Mouse (Mus musculus) stomach, postnatal 0 days (tissue): ENCODE data around the gene Postn. TPM values are rescaled to one million over a fixed set of nuclear protein-coding genes. Genes with fewer than 3 reads are reported as not detected.

Source experiments
- ATAC-seq: fragments of 200-750 bp; cut with Nextera tagmentation; 2 replicates; pipeline ENCODE4 v1.8.0; 2017; ENCODE audit not compliant: low FRiP score, low TSS enrichment
- DNase-seq: peaks from one replicate; pipeline ENCODE4 v3.0.0-alpha.2; 2016; ENCODE audit warnings: low spot score
- H3K27ac ChIP-seq: fragments of 300-500 bp; sonication (generic); replicated peaks from 2 replicates; pipeline ENCODE4 v1.5.1; 2014; ENCODE audit warnings: mild to moderate bottlenecking, control low read depth
- H3K27me3 ChIP-seq: fragments of 300-500 bp; sonication (generic); 2 replicates; pipeline ENCODE4 v1.6.1; 2014; ENCODE audit warnings: low read length; ENCODE audit not compliant: control insufficient read depth, insufficient read depth
- H3K36me3 ChIP-seq: fragments of 300-500 bp; sonication (generic); 2 replicates; pipeline ENCODE4 v1.6.1; 2014; ENCODE audit warnings: low read length, mixed read lengths; ENCODE audit not compliant: control insufficient read depth, insufficient read depth
- H3K4me1 ChIP-seq: fragments of 300-500 bp; sonication (generic); replicated peaks from 2 replicates; pipeline ENCODE4 v1.6.1; 2014; ENCODE audit warnings: antibody characterized with exemption; ENCODE audit not compliant: control insufficient read depth, insufficient read depth
- H3K4me2 ChIP-seq: fragments of 300-500 bp; sonication (generic); replicated peaks from 2 replicates; pipeline ENCODE4 v1.6.1; 2014; ENCODE audit warnings: low read depth, mild to moderate bottlenecking, control low read depth, moderate library complexity
- H3K4me3 ChIP-seq: fragments of 300-500 bp; sonication (generic); 2 replicates; pipeline ENCODE4 v1.5.1; 2014; ENCODE audit warnings: low read depth, low read length, control low read depth
- H3K9ac ChIP-seq: fragments of 300-500 bp; sonication (generic); 2 replicates; pipeline ENCODE4 v1.6.1; 2014; ENCODE audit warnings: mild to moderate bottlenecking, low read length, control low read depth, mixed read lengths
- H3K9me3 ChIP-seq: fragments of 300-500 bp; sonication (generic); 2 replicates; pipeline ENCODE4 v1.6.1; 2016; ENCODE audit warnings: low read length; ENCODE audit not compliant: control insufficient read depth
- CTCF ChIP-seq: IDR thresholded peaks from 2 replicates; pipeline ENCODE4 v1.5.1; 2016; ENCODE audit warnings: antibody characterized with exemption, low read depth, mild to moderate bottlenecking, moderate library complexity
- EP300 ChIP-seq: optimal IDR thresholded peaks from 2 replicates; pipeline ENCODE3; 2016; ENCODE audit warnings: antibody characterized with exemption
- WGBS: fragments of 180-500 bp; shearing (Covaris S2); extraction: QIAGEN DNeasy Blood & Tissue Kit; methylation state at CpG from one replicate; pipeline ENCODE4 v1.1.7; 2014; 5-methylcytosine and 5-hydroxymethylcytosine counted together
- polyA plus RNA-seq: library from polyadenylated mRNA; unstranded; fragments of >200 nt; fragmentation: Nextera tagmentation; extraction: Ambion mirVana; gene quantifications from 2 replicates; pipeline ENCODE4 v1.2.1, GENCODE M21; 2015

Postn gene
- polyA plus RNA-seq, 1 experiment from 2014 or later, result 102 TPM

DNA sequence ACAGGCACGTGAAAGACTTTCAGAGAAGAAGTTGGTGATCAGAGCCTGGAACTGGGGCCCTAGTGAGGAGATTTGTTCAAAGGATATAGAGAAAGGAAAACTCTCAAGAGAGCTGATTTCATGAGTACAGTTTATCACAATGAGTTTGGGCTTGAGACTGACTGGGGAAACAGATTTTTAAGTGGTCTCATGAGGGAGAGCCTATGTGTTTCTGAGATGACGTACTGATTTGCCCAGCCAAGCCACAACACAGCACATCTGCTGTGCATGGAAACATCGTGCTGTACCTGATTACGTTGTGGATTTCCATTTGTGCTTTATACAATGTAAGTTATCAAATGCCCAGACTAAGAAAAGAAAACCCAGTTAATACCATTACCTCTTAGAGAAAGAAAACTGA is 71.7 kb downstream of the Postn start:
- H3K9me3 ChIP-seq, result no peaks in the 10 kb centered on the region
- DNase-seq (no peak), ATAC-seq (no peak)
- H3K4me2 ChIP-seq, result no peak overlapping the region
- H3K4me3 ChIP-seq, result no peak overlapping the region
- H3K36me3 ChIP-seq, result no peaks in the 10 kb centered on the region
- no peak for TF ChIP-seq CTCF
- TF ChIP-seq EP300, result no peak
- no peaks in the 10 kb centered on the region for H3K27me3 ChIP-seq
- H3K27ac ChIP-seq, result no peak overlapping the region
- WGBS, result 76% methylated on average over 4 of the region's 4 CpGs
- H3K9ac ChIP-seq, result no peak overlapping the region
- H3K4me1 ChIP-seq, result no peaks in the 10 kb centered on the region

DNA sequence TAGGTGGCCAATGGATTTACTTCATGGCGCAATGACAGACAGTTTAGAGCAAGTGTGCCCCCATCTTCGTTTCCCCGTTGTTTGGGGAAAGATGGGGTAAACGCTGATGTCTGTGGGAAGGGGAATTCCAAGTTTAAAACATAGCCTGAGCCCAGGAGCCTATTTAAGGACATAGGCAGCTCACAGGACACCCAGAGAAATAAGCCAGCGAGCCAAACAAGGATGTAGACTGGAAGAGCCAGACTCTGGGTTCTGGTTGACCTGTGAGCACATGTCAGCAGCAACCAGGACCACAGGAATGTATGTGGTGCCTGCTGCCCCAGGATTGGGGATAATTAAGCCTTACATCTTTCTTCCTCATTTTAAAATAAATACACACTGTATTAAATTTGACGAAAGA is 73.7 kb downstream of the Postn start:
- H3K4me2 ChIP-seq, result no peak overlapping the region
- 85% methylated on average over 6 of the region's 6 CpGs for WGBS
- H3K4me3 ChIP-seq, result no peak overlapping the region
- H3K9ac ChIP-seq, result no peak overlapping the region
- no peak overlapping the region for H3K27ac ChIP-seq
- TF ChIP-seq EP300 (no peak), CTCF (no peak)
- no peaks in the 10 kb centered on the region for H3K36me3 ChIP-seq
- no peaks in the 10 kb centered on the region for H3K27me3 ChIP-seq
- H3K4me1 ChIP-seq, result no peaks in the 10 kb centered on the region
- no peak for DNase-seq
- no peaks in the 10 kb centered on the region for H3K9me3 ChIP-seq
- no peak for ATAC-seq

DNA sequence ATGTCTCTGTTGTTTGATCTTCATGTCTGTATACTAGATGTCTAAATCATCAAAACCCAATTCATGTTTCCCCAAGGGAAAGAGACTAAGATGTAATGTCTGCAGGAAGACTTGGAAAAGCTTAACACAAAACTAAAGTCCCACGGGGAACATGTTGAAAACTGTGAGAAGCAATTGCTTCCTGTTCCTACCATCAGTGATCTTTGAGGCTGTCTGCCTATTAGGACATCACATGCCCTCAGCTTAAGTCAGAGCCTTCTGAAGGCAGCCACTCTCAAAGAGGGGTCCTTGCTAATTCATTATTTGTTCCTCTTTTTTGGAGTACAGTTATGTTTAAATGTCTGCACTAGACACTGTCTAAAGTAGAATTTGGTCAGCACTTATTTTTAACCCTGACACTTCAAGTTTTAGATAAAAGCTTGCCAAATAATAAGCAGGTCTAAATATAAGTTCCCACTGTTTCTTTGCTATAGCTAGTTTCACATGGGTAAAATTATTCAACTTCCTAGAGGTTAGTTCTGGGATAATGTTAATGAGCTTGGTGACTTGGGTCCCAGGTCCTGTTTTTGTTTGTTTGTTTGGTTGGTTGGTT is 75.6 kb downstream of the Postn start:
- Histone ChIP-seq H3K27me3 (no peaks in the 10 kb centered on the region), H3K36me3 (no peaks in the 10 kb centered on the region), H3K4me1 (no peaks in the 10 kb centered on the region), H3K27ac (no peak overlapping the region), H3K9ac (no peak overlapping the region), H3K4me2 (no peak overlapping the region), H3K4me3 (no peak overlapping the region), H3K9me3 (no peaks in the 10 kb centered on the region)
- ATAC-seq (no peak), DNase-seq (no peak)
- 56% methylated on average over 1 of the region's 1 CpGs for whole genome bisulfite sequencing
- no peak for TF ChIP-seq EP300
- no peak for TF ChIP-seq CTCF

Other genes starting within 250 kb of the Postn start
- gene Trpc4, start 205.1 kb upstream of the Postn start, polyA plus RNA-seq, result 1.3 TPM in 2 replicates